14 mouse cellular contexts compared by ENCODE assay signal in genomic region chr2:173132794-173133300, GRCm38 (mm10). TPM values are rescaled to one million over a fixed set of nuclear protein-coding genes. Genes with fewer than 3 reads are reported as not detected.
"Had no signal": no experiment of that assay in that cellular context is flagged by ENCODE, and none has a peak within 500 bp of the region (broad histone marks: within the 10 kb centered on the region; RNA-seq: fewer than 3 reads in every experiment).

No protein-coding gene starts in this region.

- H3K9me3 ChIP-seq: limb, embryonic 15.5 days; midbrain, embryonic 13.5 days had no signal

- H3K27me3 ChIP-seq: limb, embryonic 15.5 days; midbrain, embryonic 13.5 days had no signal

- H3K4me1 ChIP-seq: limb, embryonic 15.5 days; midbrain, embryonic 13.5 days had no signal

- DNase-seq: layer of hippocampus, adult 9-11 months; layer of hippocampus, postnatal 36 days; lung, adult 18-20 months; spleen, adult 18-20 months; thymus, adult 18-20 months; thymus, postnatal 14 days had no signal

- H3K4me2 ChIP-seq: limb, embryonic 15.5 days; midbrain, embryonic 13.5 days had no signal

- ATAC-seq: midbrain, embryonic 13.5 days had no signal

- H3K9ac ChIP-seq: limb, embryonic 15.5 days; liver, embryonic 14.5 days; midbrain, embryonic 13.5 days had no signal

- H3K4me3 ChIP-seq: limb, embryonic 15.5 days; midbrain, embryonic 13.5 days had no signal

- H3K36me3 ChIP-seq: limb, embryonic 15.5 days; midbrain, embryonic 13.5 days had no signal

- H3K27ac ChIP-seq: limb, embryonic 15.5 days; liver, embryonic 14.5 days; midbrain, embryonic 13.5 days had no signal

RNA-seq across cellular contexts. Expression of gene Ctcfl, which starts 13.5 kb away (rescaled TPM):
- total RNA-seq: layer of hippocampus, adult 18-20 months; layer of hippocampus, postnatal 36 days; midbrain, postnatal 0 days had no signal
- polyA plus RNA-seq: midbrain, postnatal 0 days; urinary bladder, adult 2 months had no signal

RNA-seq across cellular contexts. Expression of gene Pck1, which starts 20.0 kb away (rescaled TPM):
- total RNA-seq: layer of hippocampus, adult 18-20 months; layer of hippocampus, postnatal 36 days; left cerebral cortex, postnatal 25 days; midbrain, postnatal 0 days had no signal
- polyA plus RNA-seq: lung, embryonic 16.5 days; midbrain, embryonic 13.5 days had no signal
